Mouse (Mus musculus): ENCODE measurements around the gene Thpo.

- TF ChIP-seq CTCF (IDR thresholded peaks at IDR 0.05; ENCODE audit: control insufficient read depth, insufficient read depth, insufficient read length), result no peak
- no peak for TF ChIP-seq FOSL1 (IDR thresholded peaks at IDR 0.05; ENCODE audit: insufficient read depth, low read length, poor library complexity, severe bottlenecking)
- no peak for TF ChIP-seq USF1 (IDR thresholded peaks at IDR 0.05; ENCODE audit: low read depth)
- no peak for TF ChIP-seq MYOG (IDR thresholded peaks at IDR 0.05; ENCODE audit: control insufficient read depth, extremely low read depth, insufficient read length)
- no peak for TF ChIP-seq MYOD1 (IDR thresholded peaks at IDR 0.05; ENCODE audit: control insufficient read depth, insufficient read length, low read depth)
- no peak for TF ChIP-seq MAX (IDR thresholded peaks at IDR 0.05)
- no peak for TF ChIP-seq CEBPB (IDR thresholded peaks at IDR 0.05; ENCODE audit: low read depth)
Observed at GRCm38 (mm10) chr16:20703071-20703470, 31.2 kb downstream of the Thpo start.

All from C2C12 (cell line).